Mouse (Mus musculus) lung, postnatal 25 days (tissue): Measurements from ENCODE around the gene Cd63.
A peak's percentile ranks its signal among the peaks of the same experiment; 100 is the strongest.

Source experiments
- DNase-seq: peaks from one replicate; pipeline ENCODE4 v3.0.0; 2022; ENCODE audit warnings: low spot score

Cd63 gene

GRCm38 (mm10) chr10:128929638-128930378 is 29.0 kb downstream of the Cd63 start:
- DNase-seq, result peak; percentile 86

- DNase-seq, result no peak
Measured at GRCm38 (mm10) chr10:128931441-128931840, 30.7 kb downstream of the Cd63 start.

- peak; percentile 46 for DNase-seq
Measured at GRCm38 (mm10) chr10:128933574-128933973, 32.8 kb downstream of the Cd63 start, which contains the start of gene Itga7. TSS of gene Itga7 (plus strand) at chr10:128933818.

GRCm38 (mm10) chr10:128933976-128934721 is 33.4 kb downstream of the Cd63 start:
- no peak for DNase-seq

- DNase-seq, result no peak
Measured at GRCm38 (mm10) chr10:128934997-128935787, 34.4 kb downstream of the Cd63 start.

- DNase-seq, result no peak
Measured at GRCm38 (mm10) chr10:128935826-128936440, 35.1 kb downstream of the Cd63 start.

- no peak for DNase-seq
Measured at GRCm38 (mm10) chr10:128937756-128938390, 37.1 kb downstream of the Cd63 start.

- peak; percentile 82 for DNase-seq
Measured at GRCm38 (mm10) chr10:128938457-128938856, 37.7 kb downstream of the Cd63 start.

- peak; percentile 32 for DNase-seq
Measured at GRCm38 (mm10) chr10:128938974-128939373, 38.2 kb downstream of the Cd63 start.

- DNase-seq, result no peak
Measured at GRCm38 (mm10) chr10:128940475-128941061, 39.8 kb downstream of the Cd63 start.

- peak; percentile 53 for DNase-seq
Measured at GRCm38 (mm10) chr10:128945675-128946074, 44.9 kb downstream of the Cd63 start.

GRCm38 (mm10) chr10:128947496-128947895 is 46.7 kb downstream of the Cd63 start:
- no peak for DNase-seq

- DNase-seq, result no peak
Measured at GRCm38 (mm10) chr10:128950208-128950887, 49.6 kb downstream of the Cd63 start.

- no peak for DNase-seq
Measured at GRCm38 (mm10) chr10:128958340-128958739, 57.6 kb downstream of the Cd63 start.

GRCm38 (mm10) chr10:128960142-128960541 is 59.4 kb downstream of the Cd63 start:
- DNase-seq, result no peak

GRCm38 (mm10) chr10:128960590-128961584 is 60.1 kb downstream of the Cd63 start, which contains the start of gene Mettl7b:
TSS of gene Mettl7b (minus strand) at chr10:128960988.
- DNase-seq, result no peak
